Mouse (Mus musculus): ENCODE data around the gene Vmn2r20. TPM values are rescaled to one million over a fixed set of nuclear protein-coding genes. Genes with fewer than 3 reads are reported as not detected.
"Not testable (repeated sequence)": the region's sequence is repeated elsewhere in the genome, so short reads cannot be mapped to it uniquely, and the experiment has no call there.

The Vmn2r20 gene
- not detected in 2 replicates for polyA plus RNA-seq (2012; ENCODE audit: insufficient read depth, insufficient read length, missing spikeins)

GRCm38 (mm10) chr6:123418016-123418415 lies at the start of gene Vmn2r20:
Gene Vmn2r20, minus strand, starts transcription at chr6:123418116.
- not testable (repeated sequence) for H3K27ac ChIP-seq (replicated peaks; ENCODE audit: low read depth, low read length); H3K4me1 ChIP-seq (ENCODE audit: control insufficient read depth, insufficient read depth, insufficient read length, low read length); H3K4me3 ChIP-seq (ENCODE audit: insufficient read depth, low read depth, low read length)

- not testable (repeated sequence) for H3K4me3 ChIP-seq (ENCODE audit: insufficient read depth, low read depth, low read length); H3K27ac ChIP-seq (replicated peaks; ENCODE audit: low read depth, low read length)
These were observed 6.5 kb upstream of the Vmn2r20 start for GRCm38 (mm10) chr6:123424413-123424812.

GRCm38 (mm10) chr6:123406918-123407665 lies 10.8 kb downstream of the Vmn2r20 start:
- H3K4me3 ChIP-seq (ENCODE audit: insufficient read depth, low read depth, low read length); H3K4me1 ChIP-seq (ENCODE audit: control insufficient read depth, insufficient read depth, insufficient read length, low read length); H3K27ac ChIP-seq (replicated peaks; ENCODE audit: low read depth, low read length): not testable (repeated sequence)

More at GRCm38 (mm10) chr6:123424413-123424812, 6.5 kb upstream of the Vmn2r20 start:
- H3K4me1 ChIP-seq (ENCODE audit: control insufficient read depth, insufficient read depth, insufficient read length, low read length) = not testable (repeated sequence)

GRCm38 (mm10) chr6:123388824-123389223 lies 29.1 kb downstream of the Vmn2r20 start:
- H3K4me1 ChIP-seq (ENCODE audit: control insufficient read depth, insufficient read depth, insufficient read length, low read length); H3K27ac ChIP-seq (replicated peaks; ENCODE audit: low read depth, low read length); H3K4me3 ChIP-seq (ENCODE audit: insufficient read depth, low read depth, low read length): not testable (repeated sequence)

- Histone ChIP-seq H3K4me3 (ENCODE audit: insufficient read depth, low read depth, low read length) (no peak overlapping the region), H3K27ac (replicated peaks; ENCODE audit: low read depth, low read length) (no peak overlapping the region), H3K4me1 (ENCODE audit: control insufficient read depth, insufficient read depth, insufficient read length, low read length) (no peaks in the 10 kb centered on the region)
These were observed 71.8 kb downstream of the Vmn2r20 start for GRCm38 (mm10) chr6:123346141-123346540.

GRCm38 (mm10) chr6:123340093-123340492 lies 77.8 kb downstream of the Vmn2r20 start:
- no peak overlapping the region for H3K27ac ChIP-seq (replicated peaks; ENCODE audit: low read depth, low read length)

GRCm38 (mm10) chr6:123332503-123332902 lies 85.4 kb downstream of the Vmn2r20 start:
- H3K27ac ChIP-seq (replicated peaks; ENCODE audit: low read depth, low read length) = no peak overlapping the region
- H3K4me3 ChIP-seq (ENCODE audit: insufficient read depth, low read depth, low read length) = no peak overlapping the region
- no peaks in the 10 kb centered on the region for H3K4me1 ChIP-seq (ENCODE audit: control insufficient read depth, insufficient read depth, insufficient read length, low read length)

More at GRCm38 (mm10) chr6:123340093-123340492, 77.8 kb downstream of the Vmn2r20 start:
- H3K4me1 ChIP-seq (ENCODE audit: control insufficient read depth, insufficient read depth, insufficient read length, low read length) = no peaks in the 10 kb centered on the region
- H3K4me3 ChIP-seq (ENCODE audit: insufficient read depth, low read depth, low read length) = no peak overlapping the region

Other genes with a start within 250 kb of the Vmn2r20 start
- not detected in 2 replicates for gene Clec4b2, start 245.2 kb downstream of the Vmn2r20 start, polyA plus RNA-seq (2012; ENCODE audit: insufficient read depth, insufficient read length, missing spikeins)
- 0.95 and 2.8 TPM in 2 replicates for gene Clec4n, start 188.3 kb downstream of the Vmn2r20 start, polyA plus RNA-seq (2012; ENCODE audit: insufficient read depth, insufficient read length, missing spikeins)
- gene Clec4d, start 156.0 kb downstream of the Vmn2r20 start, polyA plus RNA-seq (2012; ENCODE audit: insufficient read depth, insufficient read length, missing spikeins) = not detected in 2 replicates
- gene Clec4e, start 128.2 kb downstream of the Vmn2r20 start, polyA plus RNA-seq (2012; ENCODE audit: insufficient read depth, insufficient read length, missing spikeins) = 0.46 TPM in 1 of 2 replicates, not detected in the other
- gene Vmn2r19, start 109.8 kb downstream of the Vmn2r20 start, polyA plus RNA-seq (2012; ENCODE audit: insufficient read depth, insufficient read length, missing spikeins) = not detected in 2 replicates
- gene Vmn2r21, start 115.3 kb upstream of the Vmn2r20 start, polyA plus RNA-seq (2012; ENCODE audit: insufficient read depth, insufficient read length, missing spikeins) = not detected in 2 replicates
- gene Vmn2r22, start 232.6 kb upstream of the Vmn2r20 start, polyA plus RNA-seq (2012; ENCODE audit: insufficient read depth, insufficient read length, missing spikeins) = not detected in 2 replicates

Data from brown adipose tissue, adult 24 weeks (tissue).